Mouse (Mus musculus) cerebellum, postnatal 10 days (tissue): ENCODE measurements around the gene Piezo1.
A peak's percentile ranks its signal among the peaks of the same experiment; 100 is the strongest.

ENCODE experiments used
- DNase-seq, 2 experiments: peaks; one replicate each; pipeline ENCODE4 v3.0.0; 2021; ENCODE audit warnings: mixed read lengths in 2 of 2

Piezo1 gene

GRCm38 (mm10) chr8:122451161-122451703 is 99.9 kb downstream of the Piezo1 start:
- DNase-seq: no peak

- DNase-seq: no peak
These were observed 105.9 kb downstream of the Piezo1 start for GRCm38 (mm10) chr8:122445203-122445602.

- peak; percentile 94 for DNase-seq
These were observed 106.9 kb downstream of the Piezo1 start for GRCm38 (mm10) chr8:122444058-122444748.

GRCm38 (mm10) chr8:122443262-122444006 is 107.7 kb downstream of the Piezo1 start, which contains the start of gene Mvd:
Gene Mvd (minus strand): TSS chr8:122443422.
- peak; percentile 99 for DNase-seq

- peak in 1 of 2 experiments; percentile 51 for DNase-seq
These were observed 108.3 kb downstream of the Piezo1 start for GRCm38 (mm10) chr8:122442781-122443180.

- no peak for DNase-seq
These were observed 108.8 kb downstream of the Piezo1 start for GRCm38 (mm10) chr8:122442356-122442755.

GRCm38 (mm10) chr8:122441326-122441725 is 109.8 kb downstream of the Piezo1 start:
- DNase-seq: peak; percentile 58 to 71

GRCm38 (mm10) chr8:122439336-122439735 is 111.8 kb downstream of the Piezo1 start:
- peak; percentile 88 to 92 for DNase-seq

GRCm38 (mm10) chr8:122437708-122438331 is 113.3 kb downstream of the Piezo1 start:
- DNase-seq: no peak

- no peak for DNase-seq
These were observed 114.5 kb downstream of the Piezo1 start for GRCm38 (mm10) chr8:122436586-122437125.

GRCm38 (mm10) chr8:122436146-122436545 is 115.0 kb downstream of the Piezo1 start:
- DNase-seq: no peak

GRCm38 (mm10) chr8:122435375-122435774 is 115.8 kb downstream of the Piezo1 start:
- no peak for DNase-seq

GRCm38 (mm10) chr8:122433269-122433905 is 117.7 kb downstream of the Piezo1 start:
- DNase-seq: peak in 1 of 2 experiments; percentile 37

- DNase-seq: peak; percentile 50 to 57
These were observed 118.5 kb downstream of the Piezo1 start, which contains the start of gene Cyba for GRCm38 (mm10) chr8:122432443-122433268. Gene Cyba (minus strand): TSS chr8:122432930.
